Mouse (Mus musculus) left cerebral cortex, postnatal 14 days (tissue): ENCODE data around the gene Kat14. TPM values are rescaled to one million over a fixed set of nuclear protein-coding genes. Genes with fewer than 3 reads are reported as not detected.

ENCODE experiments used
- DNase-seq, 2 experiments: peaks; one replicate each; pipeline ENCODE4 v3.0.0; 2021 to 2022; ENCODE audit warnings: low spot score in 2 of 2, mixed read lengths in 1 of 2
- intact Hi-C: fragments of 180-260 bp; cut with DNase I; formaldehyde crosslinking; loops from one replicate; pipeline ENCODE4 v1.15.1; 2025
- total RNA-seq, 2 experiments: library from RNA; stranded (reverse); gene quantifications; 2 replicates each; pipeline ENCODE4 v1.2.3; 2021

Gene Kat14
- total RNA-seq, 2 experiments from 2014 or later, result 32.0 to 33.7 TPM

DNA sequence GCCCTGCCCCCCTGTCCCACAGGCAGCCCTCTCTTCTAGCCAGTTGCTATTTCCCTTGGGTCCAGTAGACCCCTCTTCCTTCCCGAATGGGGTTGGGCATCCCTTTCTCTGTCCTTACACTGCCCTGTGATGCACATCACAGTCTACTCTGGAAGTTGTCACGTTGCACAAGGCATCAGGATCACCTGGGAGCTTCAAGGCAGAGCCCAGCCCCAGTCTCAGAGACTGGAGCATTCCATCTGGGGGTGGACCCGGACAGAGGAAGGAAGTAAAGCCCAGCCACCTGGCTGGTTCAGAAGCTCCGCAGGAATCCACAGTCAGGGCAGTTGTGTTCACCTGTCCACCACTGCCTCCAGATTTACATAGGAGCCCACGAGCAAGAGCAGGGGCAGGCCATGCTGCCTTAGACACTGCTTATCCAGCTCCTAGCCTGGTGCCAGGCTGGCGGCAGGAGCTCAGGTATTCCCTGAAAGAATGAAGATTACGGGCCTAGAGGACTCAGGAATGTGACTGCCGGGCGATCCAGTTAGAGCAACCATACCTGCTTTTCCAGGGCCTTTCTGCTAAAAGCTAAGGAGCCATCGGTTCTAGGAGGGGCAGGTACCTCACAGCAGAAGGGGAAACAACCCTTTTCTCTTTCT lies 6.4 kb downstream of the Kat14 start:
- no peak for DNase-seq
- intact Hi-C loops, result no loop called here

DNA sequence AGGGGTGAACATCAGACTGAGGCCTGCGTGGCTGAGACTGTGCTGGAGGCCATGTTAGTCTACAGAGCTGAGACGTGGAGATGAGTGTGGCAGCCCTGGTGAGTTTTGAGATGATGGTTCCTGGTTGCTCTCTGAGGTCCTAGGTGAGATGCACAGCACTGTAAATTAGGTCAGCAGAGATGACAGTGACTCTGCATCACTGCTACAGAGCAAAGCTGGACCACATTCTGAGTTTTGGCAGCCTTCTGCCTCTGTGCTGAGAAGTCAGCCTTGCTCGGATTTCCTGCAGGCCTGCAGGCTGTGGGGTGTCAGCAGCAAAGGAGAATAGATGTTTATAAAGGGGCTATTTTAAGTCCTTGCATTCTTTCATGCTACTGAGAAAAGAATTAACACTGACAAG lies 12.5 kb downstream of the Kat14 start:
- intact Hi-C loops, result no loop called here
- no peak for DNase-seq

DNA sequence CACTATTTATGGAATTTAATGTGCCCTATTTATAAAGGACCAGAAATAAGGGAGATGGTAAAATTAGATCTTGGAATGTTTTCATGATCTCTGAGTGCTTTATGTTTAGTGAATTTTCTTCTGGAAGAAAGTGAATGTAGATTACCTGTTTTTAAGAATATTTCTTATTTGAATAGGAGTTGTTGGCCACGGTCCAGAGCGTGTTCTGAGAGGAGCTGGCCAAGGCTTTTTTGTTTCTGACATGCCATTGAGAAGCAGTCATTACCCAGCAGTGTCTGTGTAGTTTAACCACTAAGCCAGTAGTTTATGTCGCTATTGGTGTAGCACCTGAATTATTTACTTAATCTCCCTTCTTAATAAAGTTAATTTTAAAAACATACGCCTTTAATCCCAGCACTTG lies 13.0 kb downstream of the Kat14 start:
- DNase-seq, result no peak
- intact Hi-C loops, result no loop called here

DNA sequence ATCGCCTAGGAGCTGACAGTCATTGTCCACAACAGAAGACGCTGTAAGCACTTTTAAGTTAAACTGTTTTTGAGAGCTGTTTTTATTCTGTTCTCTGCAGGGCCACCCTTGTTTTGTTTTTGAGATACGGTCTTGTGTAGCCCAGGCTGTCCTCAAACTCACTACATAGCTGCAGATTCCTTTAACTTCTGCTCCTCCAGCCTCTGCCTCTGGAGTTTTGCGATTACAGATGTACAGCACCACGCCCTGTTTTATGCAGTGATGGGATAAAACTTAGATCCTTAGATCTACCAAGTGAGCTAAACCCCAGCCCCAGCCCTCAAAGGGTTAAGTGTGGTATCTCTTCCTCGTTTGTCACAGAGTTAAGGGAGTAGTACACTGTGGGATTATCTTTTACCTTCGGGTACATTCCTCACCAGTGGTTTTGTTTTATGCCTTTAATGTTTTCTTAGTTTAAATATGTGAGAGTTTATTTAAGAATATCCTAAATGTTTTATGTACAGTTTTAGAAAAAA lies 13.9 kb downstream of the Kat14 start:
- DNase-seq, result no peak
- intact Hi-C loops, result no loop called here

DNA sequence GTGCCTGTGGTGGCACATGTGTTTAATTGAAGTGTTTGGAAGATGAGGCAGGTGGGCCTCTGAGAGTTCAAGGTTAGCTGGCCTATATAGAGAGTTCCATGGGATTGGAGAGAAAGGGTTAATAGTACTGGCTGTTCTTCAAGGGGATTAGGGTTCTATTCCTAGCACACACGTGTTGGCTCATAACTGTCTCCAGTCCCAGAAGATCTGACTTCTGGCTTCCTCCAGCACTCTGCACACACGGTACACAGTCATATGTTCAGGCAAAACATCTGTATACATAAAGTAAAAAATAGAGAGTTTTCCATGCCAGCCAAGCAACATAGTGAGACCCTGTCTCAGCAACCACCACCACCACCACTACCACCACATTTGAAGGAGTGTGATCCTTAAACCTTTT lies 17.5 kb downstream of the Kat14 start:
- no peak for DNase-seq
- intact Hi-C loops, result no loop called here

DNA sequence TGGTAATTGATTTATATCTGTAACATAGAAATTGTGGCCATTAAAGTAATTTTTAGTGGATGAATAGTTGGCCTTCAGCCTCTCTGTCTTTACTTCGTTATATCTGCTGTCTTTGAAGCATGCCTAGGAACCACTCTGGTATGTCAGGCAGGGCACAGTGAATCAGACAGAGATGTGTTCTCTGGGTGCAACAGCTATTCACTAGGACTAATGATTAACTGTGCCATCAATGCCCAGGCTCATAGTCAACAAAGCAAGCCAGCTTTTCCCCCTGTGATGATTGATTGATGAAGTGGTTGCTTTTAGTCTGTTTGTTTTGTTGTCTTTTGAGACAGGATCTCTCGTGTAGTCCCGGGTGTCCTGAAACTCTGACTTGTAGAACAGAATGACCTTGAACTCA lies 19.6 kb downstream of the Kat14 start:
- no peak for DNase-seq
- intact Hi-C loops, result no loop called here

DNA sequence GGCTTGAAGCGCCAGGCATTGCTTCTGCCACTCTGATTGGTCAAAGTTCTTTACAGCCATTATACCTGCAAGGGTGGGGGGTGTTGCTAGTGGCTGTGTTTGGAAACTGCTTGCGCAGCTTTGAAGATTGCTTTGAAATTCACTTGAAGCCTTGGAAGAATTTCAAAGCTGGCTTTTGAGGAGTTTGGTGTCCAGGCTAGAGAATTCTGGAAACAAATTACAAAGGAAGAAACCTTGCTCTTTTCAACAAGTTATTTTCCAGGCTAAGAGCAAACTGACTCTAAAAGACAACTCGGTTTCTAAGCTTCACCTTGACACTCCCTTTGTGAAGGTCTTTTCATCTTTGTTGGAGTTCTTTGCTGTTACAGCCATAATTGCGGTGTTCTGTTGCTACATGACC lies 30.7 kb downstream of the Kat14 start:
- intact Hi-C loops, result no loop called here
- no peak for DNase-seq

DNA sequence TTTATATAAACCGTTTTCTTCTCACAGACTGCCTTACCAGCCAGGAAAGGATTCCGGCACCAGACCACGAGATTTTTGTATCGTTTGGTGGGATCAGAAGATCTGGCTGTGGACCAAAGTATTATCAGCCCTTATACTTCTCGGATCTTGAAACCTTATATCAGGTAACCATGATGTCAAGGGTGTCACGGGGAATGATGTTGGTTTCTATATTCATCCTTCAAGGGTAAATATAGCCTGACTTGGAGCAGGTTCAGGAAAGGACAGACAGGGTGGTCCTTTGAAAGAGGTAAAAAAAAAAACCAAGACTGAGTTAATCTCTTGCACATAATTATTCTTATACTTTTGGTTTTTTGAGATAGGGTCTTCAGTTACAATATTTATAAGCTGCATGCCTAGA lies 31.9 kb downstream of the Kat14 start:
- intact Hi-C loops, result no loop called here
- DNase-seq, result no peak

DNA sequence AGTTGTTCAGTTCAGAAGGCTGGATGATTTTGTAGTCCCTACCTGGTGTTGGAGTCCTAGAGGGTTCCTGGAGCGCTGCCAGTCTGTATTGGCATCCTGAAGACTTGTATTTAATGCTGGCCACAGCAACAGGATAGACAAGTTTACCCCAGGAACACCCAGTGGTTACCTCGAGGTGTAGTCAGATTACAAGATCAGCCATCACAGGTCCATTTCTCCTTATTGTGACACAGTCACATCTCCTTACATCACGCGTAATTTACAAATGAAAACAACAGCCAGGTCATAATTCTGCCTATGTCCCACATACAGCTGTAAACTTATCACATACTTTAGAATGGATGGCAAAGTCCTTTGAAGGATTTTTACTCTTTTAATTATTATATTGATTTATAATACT lies 40.3 kb downstream of the Kat14 start:
- intact Hi-C loops, result no loop called here
- no peak for DNase-seq

DNA sequence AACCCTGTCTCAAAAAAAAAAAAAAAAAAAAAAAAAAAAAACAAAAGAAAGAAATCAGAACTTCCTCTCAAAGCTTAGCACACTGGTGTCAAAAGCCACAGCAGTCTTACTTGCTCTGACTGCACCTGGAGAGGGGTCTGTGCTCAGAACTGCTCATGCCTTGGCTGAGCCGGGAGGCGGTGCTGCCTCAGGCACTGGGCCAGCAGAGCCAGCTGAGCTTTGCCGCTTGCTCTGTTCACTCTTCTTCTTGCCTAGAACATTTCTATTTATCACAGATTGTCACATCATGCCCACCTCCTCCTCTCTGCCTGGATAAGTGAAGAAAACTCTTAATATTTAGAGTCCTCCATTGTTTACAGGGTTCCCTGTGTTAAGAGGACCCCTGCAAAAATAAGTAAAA lies 41.8 kb downstream of the Kat14 start:
- intact Hi-C loops, result no loop called here
- DNase-seq, result peak; percentile 43 to 48

DNA sequence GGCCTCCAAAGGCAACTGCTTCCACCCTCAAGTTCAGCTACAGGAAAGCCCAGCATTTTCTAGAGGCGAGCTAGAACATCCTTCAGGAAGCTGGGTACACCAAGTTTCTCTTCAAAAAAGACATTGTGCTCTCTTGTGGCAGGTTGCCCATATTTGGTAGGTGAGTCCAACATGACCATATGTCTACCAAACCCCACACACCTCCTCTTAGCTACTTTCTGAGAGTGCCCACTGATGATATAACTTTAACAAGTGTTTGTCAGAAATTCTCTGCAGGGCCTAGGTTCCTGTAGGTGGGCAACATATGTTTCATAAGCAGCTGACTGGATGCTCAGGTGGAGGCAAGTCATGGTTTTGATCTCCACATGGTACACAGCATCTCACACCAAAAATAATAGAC lies 45.9 kb downstream of the Kat14 start:
- intact Hi-C loops, result no loop called here
- no peak for DNase-seq

DNA sequence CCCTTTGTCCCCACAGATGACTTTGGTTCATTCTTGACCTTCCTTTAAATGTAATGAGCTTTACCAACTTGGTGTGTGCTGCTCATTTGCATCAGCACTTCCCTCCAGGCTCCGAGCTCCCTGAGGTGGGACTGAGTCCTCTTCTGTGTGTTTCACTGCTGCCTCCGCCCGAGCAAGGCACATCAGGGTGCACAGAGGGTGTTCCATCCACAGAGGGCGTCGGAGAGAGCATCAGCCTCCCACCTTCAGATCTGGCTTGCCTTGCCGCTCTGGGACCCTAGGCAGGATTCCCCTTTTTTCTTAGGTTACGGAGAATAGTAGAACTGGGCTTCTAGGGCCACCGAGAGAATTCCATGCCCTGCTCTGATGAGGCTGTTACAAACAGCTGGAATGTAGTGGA lies 48.1 kb downstream of the Kat14 start:
- DNase-seq, result no peak
- intact Hi-C loops, result no loop called here

DNA sequence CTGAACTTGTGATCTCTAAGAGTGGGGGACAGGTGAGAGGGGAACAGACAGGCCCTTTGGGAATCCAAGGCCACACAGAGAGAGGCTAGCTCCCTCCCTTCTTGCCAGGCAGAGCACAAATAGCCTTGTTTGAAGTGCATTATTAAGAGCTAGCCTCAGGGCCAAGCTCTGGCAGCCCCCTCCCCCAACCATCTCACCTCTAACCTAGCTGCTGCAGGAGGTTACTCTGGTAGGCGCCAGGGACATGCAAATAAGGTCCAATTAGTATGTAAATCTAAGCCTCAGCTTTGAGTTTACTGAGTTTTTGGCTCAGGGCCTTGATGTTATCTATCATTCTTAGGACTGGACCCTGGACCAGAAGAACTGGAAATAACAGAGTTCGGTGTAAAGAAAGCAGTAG lies 49.3 kb downstream of the Kat14 start:
- intact Hi-C loops, result no loop called here

DNA sequence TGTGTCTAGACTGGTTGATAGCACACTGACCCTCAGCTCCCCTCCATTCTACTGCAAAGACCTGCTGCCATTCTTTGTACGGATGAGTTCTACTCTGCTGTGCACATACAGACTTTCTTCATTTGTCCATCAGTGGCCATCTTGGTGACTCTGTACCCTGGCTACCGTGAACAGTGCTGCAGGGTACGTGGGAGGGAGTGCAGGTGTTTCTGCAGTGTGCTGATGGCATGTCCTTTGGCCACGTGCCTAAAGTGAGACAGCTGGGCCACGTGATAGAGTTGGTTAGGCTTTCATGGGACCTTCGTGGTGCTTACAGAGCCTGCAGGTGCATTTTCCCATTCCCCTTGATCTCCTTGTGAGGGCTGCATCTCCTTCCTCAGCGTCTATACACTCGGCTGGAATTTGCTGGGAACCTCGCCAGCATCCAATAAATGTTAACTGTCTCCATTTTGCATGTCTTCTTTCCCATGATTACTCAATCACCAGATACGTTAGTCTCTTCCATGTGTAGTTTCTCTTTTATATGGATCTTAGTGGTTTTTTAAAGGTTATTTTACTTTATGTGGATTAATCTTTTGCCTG lies 53.4 kb downstream of the Kat14 start:
- intact Hi-C loops, result no loop called here
- no peak for DNase-seq

More for the DNA sequence above, 49.3 kb downstream of the Kat14 start:
- no peak for DNase-seq

DNA sequence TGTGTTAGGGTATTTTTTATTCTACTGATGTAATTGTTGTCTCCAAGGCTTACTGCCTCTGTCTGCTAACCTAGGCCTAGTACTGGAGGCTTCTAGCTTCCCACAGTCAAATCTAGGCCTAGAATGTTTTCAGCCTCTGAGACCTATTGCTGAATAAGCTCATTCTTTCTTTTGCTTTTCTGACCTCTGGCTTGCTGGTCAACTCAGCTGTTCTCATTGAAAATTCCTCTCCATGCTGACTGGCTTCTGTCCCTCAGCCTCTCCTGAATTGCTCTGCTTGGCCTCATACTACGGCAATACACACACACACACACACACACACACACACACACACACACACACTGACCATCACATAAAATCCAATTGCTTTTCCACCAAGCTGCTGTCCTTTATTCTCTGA lies 57.0 kb downstream of the Kat14 start:
- no peak for DNase-seq
- intact Hi-C loops, result no loop called here

DNA sequence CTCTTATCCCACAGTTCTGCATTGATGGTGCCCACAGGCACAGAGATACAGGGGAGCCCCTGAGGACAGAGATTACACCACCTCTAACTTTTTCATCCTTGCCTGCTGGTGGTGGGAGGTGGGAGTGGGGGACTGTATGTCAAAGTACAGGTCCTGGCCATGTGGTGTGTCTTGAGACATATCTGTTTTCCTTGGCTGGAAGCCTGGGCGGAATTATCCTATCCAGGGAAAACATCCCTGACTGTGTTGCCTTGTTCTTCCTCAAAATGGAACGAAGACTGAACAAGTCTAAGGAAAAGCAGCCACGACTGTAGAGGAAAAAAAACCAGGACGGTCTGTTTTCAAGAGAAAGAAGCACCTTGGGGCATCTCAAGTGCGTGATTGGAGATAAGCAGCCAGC lies 59.1 kb downstream of the Kat14 start:
- DNase-seq, result no peak
- intact Hi-C loops, result no loop called here

DNA sequence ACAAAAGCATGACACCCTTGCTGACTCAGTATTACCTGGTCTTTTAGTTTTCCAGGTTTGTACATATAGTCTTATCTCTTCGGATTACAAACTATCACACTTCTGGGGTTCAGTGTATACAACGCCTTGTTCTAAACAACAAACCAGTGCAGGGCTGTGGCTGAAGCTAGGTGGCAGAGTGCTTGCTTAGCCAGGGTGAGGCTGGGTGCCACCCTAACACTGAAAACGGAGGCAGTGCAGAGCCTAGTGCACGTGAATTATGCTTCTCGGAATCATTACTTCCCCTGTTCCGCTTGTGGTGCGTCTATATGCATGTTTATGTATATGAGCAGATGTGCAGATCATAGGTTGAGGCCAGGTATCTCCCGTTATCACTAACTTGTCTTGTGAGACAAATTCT lies 59.9 kb downstream of the Kat14 start:
- intact Hi-C loops, result no loop called here
- DNase-seq, result no peak

DNA sequence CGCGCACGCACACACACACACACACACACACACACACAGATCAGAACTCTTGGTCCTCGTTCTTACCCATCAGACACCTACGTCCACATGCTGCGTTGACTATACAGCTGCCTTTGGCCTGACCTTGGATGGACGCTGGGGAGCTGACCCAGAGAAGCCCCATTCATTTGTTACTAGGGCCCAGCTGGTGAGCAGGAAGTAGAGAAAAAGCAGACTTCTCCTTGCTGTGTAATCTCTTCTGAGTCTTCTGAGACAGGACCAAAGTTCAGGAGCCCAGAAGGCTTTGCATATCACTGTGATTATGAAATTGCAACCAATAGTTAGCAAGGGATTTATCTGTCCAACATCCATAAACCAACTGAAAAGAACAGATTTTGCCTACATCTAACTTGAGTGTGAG lies 60.4 kb downstream of the Kat14 start:
- intact Hi-C loops, result no loop called here
- no peak for DNase-seq

DNA sequence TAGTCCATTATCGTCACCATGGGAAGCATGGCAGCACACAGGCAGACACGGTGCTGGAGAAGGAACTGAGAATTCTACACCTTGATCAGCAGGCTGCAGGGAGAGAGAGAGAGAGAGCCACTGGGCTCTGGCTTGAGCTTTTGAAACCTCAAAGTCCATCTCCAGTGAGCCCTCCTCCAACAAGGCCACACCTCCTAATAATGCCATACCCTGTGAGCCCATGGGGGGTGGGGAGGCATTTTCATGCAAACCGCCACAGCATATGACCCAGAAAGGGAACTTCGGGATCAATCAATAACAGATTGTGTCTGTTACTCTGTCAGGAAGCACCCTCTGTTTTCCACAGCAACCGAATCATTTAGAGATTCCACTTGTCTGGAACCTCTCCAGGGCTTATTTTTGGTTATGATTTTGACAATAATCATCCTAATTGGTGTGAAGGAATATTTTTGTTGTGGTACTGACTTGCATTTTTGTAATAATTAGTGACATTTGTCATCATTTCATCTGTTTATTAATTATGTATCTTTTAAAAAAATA lies 62.6 kb downstream of the Kat14 start:
- intact Hi-C loops, result no loop called here
- DNase-seq, result no peak

DNA sequence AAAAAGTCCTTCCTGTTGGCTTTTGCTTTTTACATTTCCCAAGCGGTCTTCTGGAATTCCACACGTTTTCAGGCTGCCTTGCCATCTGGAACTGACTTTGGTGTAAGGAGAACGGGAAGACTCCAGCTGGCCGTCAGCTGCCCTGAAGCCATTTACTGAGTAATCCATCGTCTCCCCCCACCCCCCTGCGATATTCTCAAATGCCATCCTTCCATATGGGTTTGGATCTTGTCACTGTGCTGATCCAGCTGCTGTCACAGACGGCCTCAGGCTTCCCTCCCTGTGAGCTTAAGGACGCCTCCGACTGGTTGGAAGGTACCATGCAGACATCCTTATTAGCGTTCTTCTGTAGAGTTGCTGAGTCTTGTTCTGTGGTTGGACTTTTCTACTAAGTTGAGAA lies 66.9 kb downstream of the Kat14 start:
- DNase-seq, result peak; percentile 27 to 49
- intact Hi-C loops, result no loop called here

DNA sequence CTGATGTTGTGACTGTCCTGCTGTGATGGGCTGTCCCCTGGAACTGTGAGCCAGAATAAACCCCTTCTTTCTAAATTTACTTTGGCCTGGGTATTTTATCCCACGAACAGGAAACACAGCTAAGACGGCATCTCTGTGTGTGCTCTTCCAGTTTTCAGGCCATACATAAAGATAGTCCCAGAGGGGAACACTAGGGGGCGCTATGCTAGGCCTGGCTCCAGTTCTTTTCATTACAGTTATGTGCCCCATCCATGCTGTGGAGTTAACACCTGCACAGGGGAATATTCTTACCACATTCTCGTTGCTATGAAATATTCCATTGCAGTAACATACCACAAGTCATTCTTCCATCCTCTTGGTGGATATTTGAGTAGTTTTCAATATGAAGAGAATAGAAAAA lies 69.6 kb downstream of the Kat14 start:
- intact Hi-C loops, result no loop called here
- DNase-seq, result no peak
